ENCODE assay signal across 14 mouse cellular contexts in the genomic region with DNA sequence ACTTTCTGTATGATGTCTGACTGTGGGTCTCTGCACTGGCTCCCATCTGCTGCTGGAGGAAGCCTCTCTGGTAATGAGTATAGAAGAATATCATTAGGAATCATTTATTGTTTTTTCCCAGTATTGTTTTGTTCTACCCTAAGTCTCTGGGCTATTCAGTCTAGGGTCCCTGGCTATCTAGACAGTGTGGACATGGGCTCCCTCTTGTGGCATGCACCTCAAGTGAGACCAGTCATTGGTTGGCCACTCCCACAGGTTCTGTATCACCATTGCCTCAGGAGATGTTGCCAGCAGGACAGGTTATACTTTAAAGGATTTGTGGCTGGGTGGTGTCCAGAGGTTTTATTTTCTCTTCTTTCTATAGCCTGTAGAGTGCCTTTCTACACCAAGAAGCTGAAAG. TPM values are rescaled to one million over a fixed set of nuclear protein-coding genes. Genes with fewer than 3 reads are reported as not detected.
A peak's percentile ranks its signal among the peaks of the same experiment; 100 is the strongest.
DNase-seq lines count a peak whose midpoint lies in the region; ATAC-seq lines count a peak whose summit lies in the region.
"Had no signal": no experiment of that assay in that cellular context is flagged by ENCODE, and none has a peak within 500 bp of the region (broad histone marks: within the 10 kb centered on the region; RNA-seq: fewer than 3 reads in every experiment).

No protein-coding gene starts in this region.

- no peaks in the 10 kb centered on the region for H3K27me3 ChIP-seq in embryonic facial prominence, embryonic 11.5 days (ENCODE audit: control insufficient read depth, insufficient read depth, low read length)
- H3K27me3 ChIP-seq in midbrain, embryonic 16.5 days (ENCODE audit: control insufficient read depth, insufficient read depth, low read depth, low read length): no peaks in the 10 kb centered on the region
- H3K27me3 ChIP-seq: forebrain, embryonic 13.5 days; liver, embryonic 12.5 days had no signal

- H3K4me1 ChIP-seq in embryonic facial prominence, embryonic 11.5 days (ENCODE audit: control insufficient read depth, insufficient read depth, low read length): no peaks in the 10 kb centered on the region
- H3K4me1 ChIP-seq in midbrain, embryonic 16.5 days (ENCODE audit: control insufficient read depth, insufficient read depth, low read length): no peaks in the 10 kb centered on the region
- H3K4me1 ChIP-seq: forebrain, embryonic 13.5 days; liver, embryonic 12.5 days had no signal

- H3K36me3 ChIP-seq in embryonic facial prominence, embryonic 11.5 days (replicated peaks; ENCODE audit: control insufficient read depth, insufficient read depth, low read depth, low read length): no peaks in the 10 kb centered on the region
- H3K36me3 ChIP-seq in midbrain, embryonic 16.5 days (ENCODE audit: control insufficient read depth, insufficient read depth, low read length): no peaks in the 10 kb centered on the region
- H3K36me3 ChIP-seq: G1E; liver, embryonic 12.5 days had no signal

- no peaks in the 10 kb centered on the region for H3K9me3 ChIP-seq in embryonic facial prominence, embryonic 11.5 days (replicated peaks; ENCODE audit: control insufficient read depth, low read length)
- H3K9me3 ChIP-seq in midbrain, embryonic 16.5 days (replicated peaks; ENCODE audit: control insufficient read depth, low read length, poor library complexity, severe bottlenecking): no peaks in the 10 kb centered on the region
- H3K9me3 ChIP-seq: forebrain, embryonic 13.5 days; G1E; liver, embryonic 12.5 days had no signal

- no peak overlapping the region for H3K9ac ChIP-seq in embryonic facial prominence, embryonic 11.5 days (replicated peaks; ENCODE audit: low read length)
- H3K9ac ChIP-seq in midbrain, embryonic 16.5 days (ENCODE audit: low read depth, low read length): no peak overlapping the region
- H3K9ac ChIP-seq: forebrain, embryonic 13.5 days; liver, embryonic 12.5 days had no signal

- ATAC-seq in embryonic facial prominence, embryonic 11.5 days (replicated peaks; ENCODE audit: insufficient number of reproducible peaks, low FRiP score, low TSS enrichment, low read depth): no peak
- ATAC-seq in midbrain, embryonic 16.5 days: no peak
- ATAC-seq: forebrain, embryonic 13.5 days; liver, embryonic 12.5 days had no signal

- no peak overlapping the region for H3K27ac ChIP-seq in embryonic facial prominence, embryonic 11.5 days (replicated peaks; ENCODE audit: low read depth, low read length)
- H3K27ac ChIP-seq in midbrain, embryonic 16.5 days (ENCODE audit: low read length): no peak overlapping the region
- H3K27ac ChIP-seq: forebrain, embryonic 13.5 days; left cerebral cortex, adult 2 months; liver, embryonic 12.5 days; macrophage had no signal

- H3K4me3 ChIP-seq in embryonic facial prominence, embryonic 11.5 days (ENCODE audit: low read depth, low read length): no peak overlapping the region
- H3K4me3 ChIP-seq in midbrain, embryonic 16.5 days (ENCODE audit: low read depth, low read length): no peak overlapping the region
- H3K4me3 ChIP-seq: forebrain, embryonic 13.5 days; left cerebral cortex, adult 2 months; liver, embryonic 12.5 days had no signal

- no peak overlapping the region for H3K4me2 ChIP-seq in embryonic facial prominence, embryonic 11.5 days (ENCODE audit: low read depth, low read length)
- H3K4me2 ChIP-seq in midbrain, embryonic 16.5 days (ENCODE audit: low read length): no peak overlapping the region
- H3K4me2 ChIP-seq: forebrain, embryonic 13.5 days; liver, embryonic 12.5 days had no signal

- peak; percentile 26 for DNase-seq in kidney, postnatal 10 days
- no peak for DNase-seq in kidney, adult 8-10 months
- peak; percentile 12 for DNase-seq in ES-CJ7 (ENCODE audit: low read depth, low spot score)
- peak; percentile 37 for DNase-seq in adrenal gland, postnatal 10 days
- peak; percentile 1 for DNase-seq in embryonic facial prominence, embryonic 11.5 days (ENCODE audit: low spot score)
- no peak for DNase-seq in spleen, postnatal 36 days (ENCODE audit: low spot score in 2 of 2)
- DNase-seq: cerebellum, adult 9-11 months; kidney, adult 9 months had no signal

RNA-seq across cellular contexts. Expression of gene Il1rapl2, which starts 50.3 kb away (rescaled TPM):
- total RNA-seq in adrenal gland, postnatal 10 days (2021): 1 to 10 TPM in 1 of 2 experiments, under 1 TPM in 1; 0.21 to 1.2 TPM
- polyA plus RNA-seq in embryonic facial prominence, embryonic 11.5 days (2014; fragmentation: Nextera tagmentation; extraction: Ambion mirVana): 0.13 and 0.28 TPM in 2 replicates
- 4.7 and 5.4 TPM in 2 replicates for polyA plus RNA-seq in midbrain, embryonic 16.5 days (2015; fragmentation: Nextera tagmentation; extraction: Ambion mirVana)
- polyA plus RNA-seq: G1E; liver, embryonic 12.5 days; macrophage had no signal

Comparison
In these comparisons a context has a peak if more than half of its experiments do, and no peak if none do; other contexts are left out.
1. DNase-seq: peak in kidney, postnatal 10 days (single experiment), ES-CJ7 (single experiment), adrenal gland, postnatal 10 days (single experiment) and embryonic facial prominence, embryonic 11.5 days (single experiment); none in kidney, adult 8-10 months (0 of 2) and spleen, postnatal 36 days (0 of 2).